In the genomic region with DNA sequence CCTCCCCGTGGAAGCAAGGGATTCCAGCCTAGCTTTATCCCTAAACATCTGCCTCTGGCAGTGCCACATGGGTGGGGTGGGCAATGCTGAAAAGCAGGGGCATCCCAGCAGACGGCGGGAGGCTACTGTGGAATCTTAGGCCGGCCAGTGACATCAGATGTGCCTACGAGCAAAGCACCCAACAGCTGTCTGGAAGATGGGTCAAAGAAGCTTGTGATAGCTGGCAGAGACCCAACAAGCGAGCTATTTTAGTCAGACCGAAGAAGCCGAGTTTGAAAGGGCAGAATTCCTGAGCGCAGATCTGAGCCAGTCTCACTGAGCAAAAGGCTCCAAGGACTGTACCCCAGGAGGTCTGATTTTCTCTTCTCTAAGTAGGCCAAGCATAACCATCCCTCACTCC, we compare ENCODE assay signal across 8 mouse cellular contexts.
DNase-seq lines count a peak whose midpoint lies in the region; TF ChIP-seq lines count a peak whose summit lies in the region.
"Had no signal": no experiment of that assay in that cellular context is flagged by ENCODE, and none has a peak within 500 bp of the region (broad histone marks: within the 10 kb centered on the region; RNA-seq: fewer than 3 reads in every experiment).

No protein-coding gene starts in this region.

- H3K4me3 ChIP-seq in cerebellum, adult 2 months (replicated peaks; ENCODE audit: insufficient read depth, low read depth, low read length): no peak overlapping the region
- no peak overlapping the region for H3K4me3 ChIP-seq in heart, adult 2 months
- no peak overlapping the region for H3K4me3 ChIP-seq in thymus, adult 2 months (ENCODE audit: control insufficient read depth, insufficient read depth, low read length)
- H3K4me3 ChIP-seq: hindbrain, embryonic 15.5 days had no signal

- peak; percentile 35 for DNase-seq in right cerebral cortex, adult 18-20 months
- DNase-seq in right cerebral cortex, postnatal 25 days: no peak
- peak; percentile 59 to 73 for DNase-seq in cerebellum, adult 2 months
- peak; percentile 48 to 63 for DNase-seq in heart, adult 2 months
- DNase-seq in left cerebral cortex, postnatal 4 days: peak; percentile 52
- no peak for DNase-seq in embryo, embryonic 10 days (ENCODE audit: low spot score)
- DNase-seq in thymus, adult 2 months: no peak

- H3K27ac ChIP-seq in cerebellum, adult 2 months (ENCODE audit: insufficient read depth, low read length): no peak overlapping the region; the same call in 1 of the 2 replicates
- peak overlapping the region; percentile 62; the same call in 1 of the 2 replicates for H3K27ac ChIP-seq in heart, adult 2 months
- H3K27ac ChIP-seq in thymus, adult 2 months (ENCODE audit: control insufficient read depth, insufficient read depth, low read length): no peak overlapping the region
- H3K27ac ChIP-seq: hindbrain, embryonic 15.5 days had no signal

- 17% methylated on average over 9 of the region's 9 CpGs for WGBS in cerebellum, adult 2 months
- 45% methylated on average over 9 of the region's 9 CpGs for WGBS in heart, adult 2 months
- 92% methylated on average over 9 of the region's 9 CpGs for WGBS in thymus, adult 2 months

- no peaks in the 10 kb centered on the region for H3K79me2 ChIP-seq in heart, adult 2 months (replicated peaks; ENCODE audit: control insufficient read depth, insufficient read depth, low read length)

- intact Hi-C loops in heart, adult 2 months (cut with DNase I): loop anchor here (2.0 to 5.0 kb wide), 2 partner anchors 73 to 113 kb away; partner anchors contain the start of gene Foxn2
- intact Hi-C loops in left cerebral cortex, postnatal 4 days (cut with DNase I): no loop called here

- no peaks in the 10 kb centered on the region for H3K36me3 ChIP-seq in heart, adult 2 months (ENCODE audit: control insufficient read depth, insufficient read depth, low read length)
- no peaks in the 10 kb centered on the region for H3K36me3 ChIP-seq in thymus, adult 2 months (ENCODE audit: control insufficient read depth, insufficient read depth, low read length)
- H3K36me3 ChIP-seq: hindbrain, embryonic 15.5 days had no signal

- H3K4me1 ChIP-seq in cerebellum, adult 2 months (ENCODE audit: control insufficient read depth, insufficient read depth, low read length): peaks cover 13% of the 10 kb centered on the region
- H3K4me1 ChIP-seq in heart, adult 2 months (ENCODE audit: control insufficient read depth, insufficient read depth, low read length): peaks cover 7% of the 10 kb centered on the region
- no peaks in the 10 kb centered on the region for H3K4me1 ChIP-seq in thymus, adult 2 months (replicated peaks; ENCODE audit: control insufficient read depth, insufficient read depth, low read length)

- no peaks in the 10 kb centered on the region for H3K27me3 ChIP-seq in cerebellum, adult 2 months (ENCODE audit: control insufficient read depth, insufficient read depth, low read length)
- H3K27me3 ChIP-seq in heart, adult 2 months (ENCODE audit: control insufficient read depth, insufficient read depth, low read length): no peaks in the 10 kb centered on the region
- H3K27me3 ChIP-seq in thymus, adult 2 months (ENCODE audit: control insufficient read depth, insufficient read depth, low read length): no peaks in the 10 kb centered on the region

- no peak overlapping the region for H3K9ac ChIP-seq in heart, adult 2 months (ENCODE audit: low read depth, low read length)
- H3K9ac ChIP-seq: hindbrain, embryonic 15.5 days had no signal

- no peak for TF ChIP-seq POLR2A in cerebellum, adult 2 months (IDR thresholded peaks at IDR 0.05; ENCODE audit: borderline replicate concordance, insufficient read depth, low read length)
- no peak for TF ChIP-seq POLR2A in heart, adult 2 months (IDR thresholded peaks at IDR 0.05; ENCODE audit: insufficient read depth, low read depth, low read length)
- TF ChIP-seq POLR2A in thymus, adult 2 months (IDR thresholded peaks at IDR 0.05; ENCODE audit: control insufficient read depth, extremely low read depth, insufficient read depth, low read length, poor library complexity): no peak

- no peak for TF ChIP-seq CTCF in cerebellum, adult 2 months (IDR thresholded peaks at IDR 0.05; ENCODE audit: borderline replicate concordance, insufficient read depth, low read depth, low read length)
- no peak for TF ChIP-seq CTCF in heart, adult 2 months (IDR thresholded peaks at IDR 0.05)
- no peak for TF ChIP-seq CTCF in thymus, adult 2 months (IDR thresholded peaks at IDR 0.05; ENCODE audit: borderline replicate concordance, control insufficient read depth, extremely low read depth, insufficient read depth, low read length, poor library complexity)

- TF ChIP-seq EP300 in heart, adult 2 months (IDR thresholded peaks at IDR 0.05; ENCODE audit: insufficient read depth, low read depth, low read length): 0 out of 2 replicates have a peak, but pooled peaks have one; percentile 18

Comparison
In these comparisons a context has a peak if more than half of its experiments do, and no peak if none do; other contexts are left out.
1. DNase-seq: peak in right cerebral cortex, adult 18-20 months (single experiment), cerebellum, adult 2 months (2 of 2), heart, adult 2 months (2 of 2) and left cerebral cortex, postnatal 4 days (single experiment); none in right cerebral cortex, postnatal 25 days (single experiment), embryo, embryonic 10 days (single experiment) and thymus, adult 2 months (single experiment).